In genomic region chr7:49752730-49753506, GRCm38 (mm10) we compare ENCODE assay signal across 9 mouse cellular contexts. TPM values are rescaled to one million over a fixed set of nuclear protein-coding genes. Genes with fewer than 3 reads are reported as not detected.
DNase-seq lines count a peak whose midpoint lies in the region; ATAC-seq and TF ChIP-seq lines count a peak whose summit lies in the region.
"Had no signal": no experiment of that assay in that cellular context is flagged by ENCODE, and none has a peak within 500 bp of the region (broad histone marks: within the 10 kb centered on the region; RNA-seq: fewer than 3 reads in every experiment).

No protein-coding gene starts in this region.

- no peak overlapping the region for H3K9ac ChIP-seq in forebrain, embryonic 14.5 days (ENCODE audit: low read length)
- H3K9ac ChIP-seq in lung, embryonic 14.5 days = no peak overlapping the region
- H3K9ac ChIP-seq: limb, embryonic 12.5 days had no signal

- ATAC-seq in forebrain, embryonic 14.5 days = peak; percentile 16; the same call in 1 of the 2 replicates
- 0 out of 2 replicates have a peak, but pooled peaks have one; percentile 20 for ATAC-seq in lung, embryonic 14.5 days (ENCODE audit: insufficient read depth)

- H3K27ac ChIP-seq in cerebellum, adult 2 months (ENCODE audit: insufficient read depth, low read length) = no peak overlapping the region
- H3K27ac ChIP-seq in forebrain, embryonic 14.5 days (ENCODE audit: low read depth, low read length) = no peak overlapping the region
- H3K27ac ChIP-seq in lung, embryonic 14.5 days (ENCODE audit: low read depth) = no peak overlapping the region
- no peak overlapping the region for H3K27ac ChIP-seq in testis, adult 2 months (ENCODE audit: control insufficient read depth, insufficient read depth, low read depth, low read length)
- H3K27ac ChIP-seq: limb, embryonic 12.5 days had no signal

- H3K4me3 ChIP-seq in cerebellum, adult 2 months (replicated peaks; ENCODE audit: insufficient read depth, low read depth, low read length) = no peak overlapping the region
- H3K4me3 ChIP-seq in forebrain, embryonic 14.5 days (ENCODE audit: low read depth, low read length) = no peak overlapping the region
- H3K4me3 ChIP-seq in lung, embryonic 14.5 days (ENCODE audit: low read depth, low read length) = no peak overlapping the region
- peak overlapping the region; percentile 19 for H3K4me3 ChIP-seq in testis, adult 2 months (ENCODE audit: control insufficient read depth, low read depth, low read length)
- H3K4me3 ChIP-seq: limb, embryonic 12.5 days had no signal

- no peaks in the 10 kb centered on the region for H3K36me3 ChIP-seq in forebrain, embryonic 14.5 days (ENCODE audit: control insufficient read depth, insufficient read depth, low read length)
- no peaks in the 10 kb centered on the region for H3K36me3 ChIP-seq in lung, embryonic 14.5 days (ENCODE audit: insufficient read depth)
- no peaks in the 10 kb centered on the region for H3K36me3 ChIP-seq in testis, adult 2 months (ENCODE audit: control insufficient read depth, insufficient read depth, low read length)
- H3K36me3 ChIP-seq: limb, embryonic 12.5 days had no signal

- no peak overlapping the region for H3K4me2 ChIP-seq in forebrain, embryonic 14.5 days (ENCODE audit: low read length)
- peak overlapping the region; percentile 41 for H3K4me2 ChIP-seq in lung, embryonic 14.5 days
- H3K4me2 ChIP-seq: limb, embryonic 12.5 days had no signal

- no peaks in the 10 kb centered on the region for H3K9me3 ChIP-seq in forebrain, embryonic 14.5 days (replicated peaks; ENCODE audit: control insufficient read depth, low read length)
- H3K9me3 ChIP-seq in lung, embryonic 14.5 days (ENCODE audit: low read depth, low read length) = no peaks in the 10 kb centered on the region
- H3K9me3 ChIP-seq: limb, embryonic 12.5 days had no signal

- DNase-seq in cerebellum, adult 18-20 months = peak; percentile 13 to 16
- DNase-seq in cerebellum, adult 2 months = no peak
- peak; percentile 46 for DNase-seq in urinary bladder, postnatal 14 days (ENCODE audit: low spot score)
- DNase-seq in urinary bladder, adult 2 months (ENCODE audit: low spot score) = no peak
- DNase-seq in forebrain, embryonic 14.5 days (ENCODE audit: low spot score) = peak; percentile 79
- peak; percentile 35 for DNase-seq in kidney, adult 11 months
- DNase-seq in lung, embryonic 14.5 days = peak; percentile 84

- no peak for TF ChIP-seq POLR2A in cerebellum, adult 2 months (IDR thresholded peaks at IDR 0.05; ENCODE audit: borderline replicate concordance, insufficient read depth, low read length)
- no peak for TF ChIP-seq POLR2A in testis, adult 2 months (IDR thresholded peaks at IDR 0.05; ENCODE audit: control insufficient read depth, low read depth, low read length)

- no peak; the same call in 1 of the 2 replicates for TF ChIP-seq CTCF in cerebellum, adult 2 months (IDR thresholded peaks at IDR 0.05; ENCODE audit: borderline replicate concordance, insufficient read depth, low read depth, low read length)
- peak; percentile 73 for TF ChIP-seq CTCF in lung, embryonic 14.5 days (IDR thresholded peaks at IDR 0.05; ENCODE audit: low read depth)
- TF ChIP-seq CTCF in testis, adult 2 months (IDR thresholded peaks at IDR 0.05; ENCODE audit: control insufficient read depth, insufficient read depth, insufficient replicate concordance, low read depth, low read length) = 0 out of 2 replicates have a peak, but pooled peaks have one; percentile 1

- H3K4me1 ChIP-seq in cerebellum, adult 2 months (ENCODE audit: control insufficient read depth, insufficient read depth, low read length) = no peaks in the 10 kb centered on the region
- no peaks in the 10 kb centered on the region for H3K4me1 ChIP-seq in forebrain, embryonic 14.5 days (ENCODE audit: control insufficient read depth, insufficient read depth, low read length)
- no peaks in the 10 kb centered on the region for H3K4me1 ChIP-seq in lung, embryonic 14.5 days (ENCODE audit: insufficient read depth)
- H3K4me1 ChIP-seq in testis, adult 2 months (ENCODE audit: control insufficient read depth, insufficient read depth, low read length) = peaks cover 5% of the 10 kb centered on the region
- H3K4me1 ChIP-seq: limb, embryonic 12.5 days had no signal

- no peaks in the 10 kb centered on the region; the same call in 1 of the 2 replicates for H3K27me3 ChIP-seq in cerebellum, adult 2 months (ENCODE audit: control insufficient read depth, insufficient read depth, low read length)
- H3K27me3 ChIP-seq in forebrain, embryonic 14.5 days (replicated peaks; ENCODE audit: control insufficient read depth, insufficient read depth, low read length) = peaks cover 55% of the 10 kb centered on the region
- 0 out of 2 replicates have a peak, but pooled peaks cover 6% of the 10 kb centered on the region for H3K27me3 ChIP-seq in lung, embryonic 14.5 days (ENCODE audit: insufficient read depth, low read length)
- H3K27me3 ChIP-seq in testis, adult 2 months (ENCODE audit: control insufficient read depth, insufficient read depth, low read length) = no peaks in the 10 kb centered on the region

- 41% methylated on average over 25 of the region's 25 CpGs for WGBS in cerebellum, adult 2 months
- WGBS in forebrain, embryonic 14.5 days = 35% methylated on average over 25 of the region's 25 CpGs
- 17% methylated on average over 25 of the region's 25 CpGs for WGBS in lung, embryonic 14.5 days

RNA-seq across cellular contexts. Expression of gene Htatip2, which starts 6.0 kb away (rescaled TPM):
- 5.9 and 6.6 TPM in 2 replicates for polyA plus RNA-seq in cerebellum, adult 2 months (2012; rRNA removed)
- polyA plus RNA-seq in urinary bladder, adult 2 months (2012; rRNA removed) = 49.6 and 57.0 TPM in 2 replicates
- polyA plus RNA-seq in forebrain, embryonic 14.5 days (2014; fragmentation: Nextera tagmentation; extraction: Ambion mirVana) = 1.6 and 1.8 TPM in 2 replicates
- 12.5 and 12.8 TPM in 2 replicates for polyA plus RNA-seq in lung, embryonic 14.5 days (2014; fragmentation: Nextera tagmentation; extraction: Ambion mirVana)
- 28.8 and 29.0 TPM in 2 replicates for polyA plus RNA-seq in testis, adult 2 months (2012; rRNA removed)

RNA-seq across cellular contexts. Expression of gene Prmt3, which starts 25.2 kb away (rescaled TPM):
- polyA plus RNA-seq in cerebellum, adult 2 months (2012; rRNA removed) = 28.1 and 31.1 TPM in 2 replicates
- 19.7 and 22.0 TPM in 2 replicates for polyA plus RNA-seq in urinary bladder, adult 2 months (2012; rRNA removed)
- polyA plus RNA-seq in forebrain, embryonic 14.5 days (2014; fragmentation: Nextera tagmentation; extraction: Ambion mirVana) = 50.2 and 57.4 TPM in 2 replicates
- 64.5 and 67.5 TPM in 2 replicates for polyA plus RNA-seq in lung, embryonic 14.5 days (2014; fragmentation: Nextera tagmentation; extraction: Ambion mirVana)
- polyA plus RNA-seq in testis, adult 2 months (2012; rRNA removed) = 4.5 and 5.8 TPM in 2 replicates

Comparison
In these comparisons a context has a peak if more than half of its experiments do, and no peak if none do; other contexts are left out.
1. DNase-seq: peak in cerebellum, adult 18-20 months (2 of 2), urinary bladder, postnatal 14 days (single experiment), forebrain, embryonic 14.5 days (single experiment), kidney, adult 11 months (single experiment) and lung, embryonic 14.5 days (single experiment); none in cerebellum, adult 2 months (0 of 2) and urinary bladder, adult 2 months (single experiment).